Mouse (Mus musculus) myocyte (in vitro differentiated cells): ENCODE data around the gene Nxph4.

Experiments
- E2F4 ChIP-seq: IDR thresholded peaks from one replicate; pipeline ENCODE4 v1.6.1; 2011; ENCODE audit warnings: mild to moderate bottlenecking, control low read depth, moderate library complexity; ENCODE audit not compliant: insufficient read depth
- MAX ChIP-seq: IDR thresholded peaks from one replicate; pipeline ENCODE4 v1.6.1; 2011; ENCODE audit warnings: low read depth, mild to moderate bottlenecking, control low read depth
- MYOD1 ChIP-seq, 3 experiments: IDR thresholded peaks; one replicate each; pipeline ENCODE4 v1.6.1; 2011; ENCODE audit warnings: control low read depth in 2 of 3, low read depth in 2 of 3, mild to moderate bottlenecking in 2 of 3, moderate library complexity in 1 of 3; ENCODE audit not compliant: insufficient read length in 2 of 3, control insufficient read depth in 1 of 3
- POLR2A ChIP-seq: IDR thresholded peaks from one replicate; pipeline ENCODE4 v1.6.1; 2011; ENCODE audit warnings: low read depth, mild to moderate bottlenecking, control low read depth, moderate library complexity; ENCODE audit not compliant: insufficient read length
- REST ChIP-seq: IDR thresholded peaks from one replicate; pipeline ENCODE4 v1.6.1; 2011; ENCODE audit warnings: mild to moderate bottlenecking, control low read depth, moderate library complexity; ENCODE audit not compliant: insufficient read depth, insufficient read length
- TCF12 ChIP-seq: IDR thresholded peaks from one replicate; pipeline ENCODE4 v1.6.1; 2011; ENCODE audit warnings: mild to moderate bottlenecking, control low read depth; ENCODE audit not compliant: poor library complexity, insufficient read depth, severe bottlenecking
- USF1 ChIP-seq: IDR thresholded peaks from one replicate; pipeline ENCODE4 v1.6.1; 2011; ENCODE audit warnings: low read depth, mild to moderate bottlenecking, control low read depth, moderate library complexity

DNA sequence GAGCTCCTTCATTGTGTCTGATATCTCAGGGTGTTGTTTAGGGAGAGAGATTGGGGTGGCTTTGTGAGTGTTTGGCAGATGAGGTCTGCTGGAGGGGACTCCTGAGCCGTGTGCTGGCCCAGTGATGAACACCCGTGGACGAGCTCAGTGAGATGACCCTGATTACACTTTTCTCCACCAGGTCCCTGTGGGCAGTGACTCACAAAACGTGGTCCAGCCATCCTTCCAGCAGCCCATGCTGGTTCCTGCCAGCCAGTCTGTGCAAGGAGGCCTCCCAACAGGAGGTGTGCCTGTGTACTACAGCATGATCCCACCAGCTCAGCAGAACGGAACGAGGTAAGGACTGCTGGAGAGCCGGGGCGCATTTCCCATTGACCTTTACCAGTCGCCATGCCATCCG is 49.1 kb downstream of the Nxph4 start:
- TF ChIP-seq MAX (no peak), MYOD1 (IDR thresholded peaks at IDR 0.05; ENCODE audit: control insufficient read depth in 1 of 3, insufficient read length in 2 of 3, low read depth in 2 of 3) (no peak), POLR2A (no peak), USF1 (no peak), TCF12 (no peak), E2F4 (no peak), REST (no peak)
